Mouse (Mus musculus): ENCODE measurements at regions not wholly inside any gene's neighbourhood (a gene's known extent, or its start where the extent isn't known, plus 50 kb on each side); places are given as distances from the start of the nearest gene placed in this dataset.

DNA sequence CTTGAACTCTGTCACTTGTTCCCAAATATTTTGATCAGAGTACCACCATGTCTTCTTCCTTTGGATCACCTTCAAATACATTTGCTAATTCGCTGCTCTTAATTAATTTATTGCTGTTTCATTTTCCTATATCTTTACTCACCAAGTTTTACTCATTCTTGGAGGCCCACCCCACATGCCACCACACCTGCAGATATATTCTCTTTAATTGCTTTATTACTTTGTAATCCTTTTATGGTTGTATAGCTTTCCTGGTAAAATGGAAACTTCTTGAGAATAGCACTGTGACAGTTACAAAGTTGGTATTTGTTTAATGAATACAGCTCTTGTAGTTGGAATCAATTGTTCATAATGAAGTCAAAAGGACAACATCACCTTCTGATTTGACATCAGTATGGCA is 82.6 kb upstream of the Fam83b start:
- no peak overlapping the region for H3K4me3 ChIP-seq (ENCODE audit: insufficient read depth, low read length)
- no peaks in the 10 kb centered on the region for H3K4me1 ChIP-seq (ENCODE audit: control insufficient read depth, insufficient read depth, low read length)
- TF ChIP-seq POLR2A (IDR thresholded peaks at IDR 0.05; ENCODE audit: low read depth, low read length): no peak
- no peak for TF ChIP-seq CTCF (IDR thresholded peaks at IDR 0.05; ENCODE audit: borderline replicate concordance, insufficient read depth, low read length)
- no peak overlapping the region for H3K27ac ChIP-seq (ENCODE audit: insufficient read depth, low read length)

DNA sequence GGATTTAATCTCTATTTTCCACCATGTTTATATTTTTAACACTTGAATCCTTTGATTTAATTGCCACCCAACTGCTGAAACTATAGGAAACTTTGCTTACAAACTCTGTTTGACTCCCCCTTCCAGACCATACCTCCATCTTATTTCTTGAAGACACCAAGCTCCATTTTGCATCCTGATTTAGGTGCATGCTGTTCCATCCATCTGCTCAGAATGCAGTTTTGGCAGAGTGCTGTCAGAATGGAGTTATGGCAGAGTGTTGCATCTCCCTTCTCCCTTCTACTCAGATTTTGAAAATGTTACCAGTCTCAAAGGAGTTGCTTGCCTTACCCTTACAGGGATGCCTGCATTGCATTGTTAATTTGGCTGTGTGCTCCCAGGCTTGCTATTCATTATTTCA is 79.5 kb upstream of the Fam83b start:
- TF ChIP-seq POLR2A (IDR thresholded peaks at IDR 0.05; ENCODE audit: low read depth, low read length): no peak
- TF ChIP-seq CTCF (IDR thresholded peaks at IDR 0.05; ENCODE audit: borderline replicate concordance, insufficient read depth, low read length): no peak
- H3K4me3 ChIP-seq (ENCODE audit: insufficient read depth, low read length): no peak overlapping the region
- no peak overlapping the region for H3K27ac ChIP-seq (ENCODE audit: insufficient read depth, low read length)
- no peaks in the 10 kb centered on the region for H3K4me1 ChIP-seq (ENCODE audit: control insufficient read depth, insufficient read depth, low read length)
